Comparison of ENCODE assay signal across 14 mouse cellular contexts in genomic region chr9:25629531-25630099, GRCm38 (mm10).
"Had no signal": no experiment of that assay in that cellular context is flagged by ENCODE, and none has a peak within 500 bp of the region (broad histone marks: within the 10 kb centered on the region; RNA-seq: fewer than 3 reads in every experiment).

No protein-coding gene starts in this region.

- H3K4me3 ChIP-seq: limb, embryonic 15.5 days; liver, embryonic 13.5 days; lung, embryonic 15.5 days; myocyte; neural tube, embryonic 15.5 days had no signal

- H3K36me3 ChIP-seq: limb, embryonic 15.5 days; liver, embryonic 13.5 days; lung, embryonic 15.5 days; neural tube, embryonic 15.5 days had no signal

- H3K4me2 ChIP-seq: limb, embryonic 15.5 days; liver, embryonic 13.5 days; lung, embryonic 15.5 days; neural tube, embryonic 15.5 days had no signal

- H3K27me3 ChIP-seq: limb, embryonic 15.5 days; liver, embryonic 13.5 days; lung, embryonic 15.5 days; neural tube, embryonic 15.5 days had no signal

- DNase-seq: kidney, adult 8-10 months; kidney, postnatal 25 days; liver, embryonic 13.5 days; liver, postnatal 0 days; lung, postnatal 14 days; right cerebral cortex, adult 18-20 months; right cerebral cortex, postnatal 25 days; thymus, adult 18-20 months; thymus, postnatal 14 days had no signal

- H3K9me3 ChIP-seq: limb, embryonic 15.5 days; liver, embryonic 13.5 days; lung, embryonic 15.5 days; neural tube, embryonic 15.5 days had no signal

- H3K9ac ChIP-seq: limb, embryonic 15.5 days; liver, embryonic 13.5 days; liver, postnatal 0 days; lung, embryonic 15.5 days; neural tube, embryonic 15.5 days had no signal

- H3K4me1 ChIP-seq: limb, embryonic 15.5 days; liver, embryonic 13.5 days; lung, embryonic 15.5 days; neural tube, embryonic 15.5 days had no signal

- ATAC-seq: liver, postnatal 0 days had no signal

- H3K27ac ChIP-seq: limb, embryonic 15.5 days; liver, embryonic 13.5 days; lung, embryonic 15.5 days; macrophage; neural tube, embryonic 15.5 days had no signal
